Mouse (Mus musculus): ENCODE data around the gene Samd5.

GRCm38 (mm10) chr10:9594666-9595065 lies 80.3 kb downstream of the Samd5 start:
- TF ChIP-seq POLR2A (IDR thresholded peaks at IDR 0.05; ENCODE audit: borderline replicate concordance, insufficient read depth, low read length) (no peak), CTCF (IDR thresholded peaks at IDR 0.05; ENCODE audit: borderline replicate concordance, insufficient read depth, low read depth, low read length) (no peak)
